Mouse (Mus musculus): ENCODE data around the gene Clca3a2.
"Not testable (repeated sequence)": the region's sequence is repeated elsewhere in the genome, so short reads cannot be mapped to it uniquely, and the experiment has no call there.

DNA sequence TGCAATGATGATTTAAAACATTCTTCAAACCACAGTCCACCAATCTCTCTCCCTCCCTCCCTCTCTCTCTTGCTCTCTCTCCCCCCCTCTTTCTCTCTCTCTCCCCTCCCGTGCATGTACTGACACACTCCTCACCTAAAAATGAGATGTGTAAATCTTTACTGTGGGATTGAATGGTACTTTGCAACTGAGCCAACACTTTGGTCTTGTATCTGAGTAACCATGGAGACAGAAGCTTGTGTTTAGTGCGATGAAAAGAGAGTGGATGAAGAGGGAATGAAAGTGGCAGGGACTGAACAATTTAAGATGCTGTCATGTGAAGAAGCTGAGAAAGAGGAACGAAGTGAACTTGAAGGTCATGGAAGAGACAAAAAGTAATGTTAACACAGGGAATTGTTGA, 71.6 kb downstream of the Clca3a2 start:
- not testable (repeated sequence) for TF ChIP-seq POLR2A (IDR thresholded peaks at IDR 0.05; ENCODE audit: insufficient read depth, low read length); CTCF (IDR thresholded peaks at IDR 0.05; ENCODE audit: low read depth, low read length)

Data from ES-Bruce4 (cell line).